Mouse (Mus musculus): ENCODE results near the gene Nxpe3. TPM values are rescaled to one million over a fixed set of nuclear protein-coding genes. Genes with fewer than 3 reads are reported as not detected.

The Nxpe3 gene
- polyA plus RNA-seq, 1 experiment = 7.5 TPM

DNA sequence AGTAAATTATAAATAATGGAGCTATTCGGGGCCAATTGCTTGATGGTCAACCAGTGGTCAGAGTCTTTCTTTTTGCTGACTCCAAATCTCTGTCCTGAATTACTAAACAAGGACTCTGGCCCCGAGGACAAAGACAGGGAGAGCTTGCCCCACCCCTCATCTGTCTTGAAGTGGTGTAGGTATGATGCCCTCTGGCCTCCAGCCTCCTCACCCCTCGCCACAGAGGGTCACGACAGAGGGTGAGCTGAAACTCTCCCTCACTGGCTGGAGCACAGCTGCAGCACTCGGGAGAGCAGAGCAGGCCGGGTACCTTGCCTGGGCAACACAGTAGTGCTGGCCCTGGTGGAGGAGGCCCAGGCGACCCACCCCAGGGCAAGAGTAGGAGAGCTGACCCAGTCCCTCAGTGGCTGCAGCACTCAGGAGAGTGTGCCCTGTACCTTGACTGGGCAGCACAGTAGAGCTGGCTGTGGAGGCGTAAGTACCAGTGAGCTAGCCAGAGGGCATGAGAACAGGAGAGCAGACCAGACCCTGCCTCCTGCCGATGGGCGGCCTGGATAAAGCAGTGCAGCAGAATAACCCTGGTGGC is 15.2 kb upstream of the Nxpe3 start:
- TF ChIP-seq POLR2A (IDR thresholded peaks at IDR 0.05; ENCODE audit: extremely low read depth, insufficient read depth, low read length) (no peak), CTCF (IDR thresholded peaks at IDR 0.05; ENCODE audit: extremely low read depth, insufficient read depth, low read length) (no peak)
- Histone ChIP-seq H3K4me1 (ENCODE audit: control insufficient read depth, insufficient read depth, low read length) (no peaks in the 10 kb centered on the region), H3K27ac (ENCODE audit: insufficient read depth, low read length) (no peak overlapping the region), H3K4me3 (ENCODE audit: insufficient read depth, low read length) (no peak overlapping the region)

DNA sequence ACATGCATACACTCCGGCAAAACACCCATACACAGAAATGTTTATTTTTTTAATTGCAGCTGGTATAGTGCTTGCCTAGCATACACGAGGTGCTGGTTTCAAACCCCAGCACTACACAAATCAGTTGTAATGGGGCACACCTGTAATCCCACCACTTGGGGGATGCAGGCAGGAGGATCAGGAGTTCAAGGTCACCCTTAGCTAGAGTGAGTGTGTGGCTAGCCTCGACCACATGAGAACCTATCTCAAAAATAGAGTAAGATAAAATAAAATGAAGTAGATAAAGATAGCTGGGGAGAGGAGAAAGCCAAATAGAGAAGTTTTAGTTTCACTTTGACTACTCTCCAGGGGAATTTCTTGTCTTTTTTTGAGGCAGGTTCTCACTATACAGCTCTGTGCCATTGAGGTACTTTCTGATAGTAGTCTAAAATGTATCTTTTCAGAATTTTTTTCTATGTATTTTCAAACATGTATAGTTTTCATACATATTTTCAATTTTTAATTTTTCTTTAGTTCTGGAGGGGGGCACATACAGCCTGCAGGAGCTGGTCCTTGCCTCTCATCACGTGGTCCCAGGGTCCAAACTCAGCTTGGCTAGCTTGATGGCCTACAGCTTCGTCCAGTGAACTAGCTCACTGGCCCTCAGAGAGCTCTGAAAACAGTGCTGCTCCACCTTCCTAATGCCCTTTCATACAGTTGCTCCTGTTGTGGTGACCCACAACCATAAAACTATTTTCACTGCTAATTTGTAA is 12.0 kb upstream of the Nxpe3 start:
- Histone ChIP-seq H3K4me1 (ENCODE audit: control insufficient read depth, insufficient read depth, low read length) (no peaks in the 10 kb centered on the region), H3K27ac (ENCODE audit: insufficient read depth, low read length) (no peak overlapping the region), H3K4me3 (ENCODE audit: insufficient read depth, low read length) (no peak overlapping the region)
- TF ChIP-seq POLR2A (IDR thresholded peaks at IDR 0.05; ENCODE audit: extremely low read depth, insufficient read depth, low read length) = no peak
- TF ChIP-seq CTCF (IDR thresholded peaks at IDR 0.05; ENCODE audit: extremely low read depth, insufficient read depth, low read length) = no peak

DNA sequence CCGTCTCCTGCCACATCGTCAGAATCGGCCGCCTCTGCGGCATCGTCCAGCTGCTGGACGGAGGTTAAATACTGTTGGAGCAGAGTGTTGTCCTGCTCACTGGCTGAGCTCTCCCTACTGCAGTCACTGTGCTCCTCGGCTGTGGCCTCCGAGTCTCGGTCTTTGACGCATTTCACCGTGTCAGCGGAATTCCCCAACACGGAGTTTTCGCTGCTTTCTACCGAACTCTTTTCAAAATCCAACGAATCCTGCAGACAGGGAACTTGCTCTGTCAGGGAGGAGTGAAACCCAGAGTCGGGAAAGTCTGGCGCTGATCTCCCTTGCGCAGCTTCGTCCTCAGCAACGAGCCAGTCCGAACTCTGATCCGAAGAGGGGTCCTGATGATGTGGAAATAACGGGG is 10.3 kb upstream of the Nxpe3 start:
- Histone ChIP-seq H3K4me1 (ENCODE audit: control insufficient read depth, insufficient read depth, low read length) (no peaks in the 10 kb centered on the region), H3K27ac (ENCODE audit: insufficient read depth, low read length) (no peak overlapping the region), H3K4me3 (ENCODE audit: insufficient read depth, low read length) (no peak overlapping the region)
- TF ChIP-seq POLR2A (IDR thresholded peaks at IDR 0.05; ENCODE audit: extremely low read depth, insufficient read depth, low read length) (no peak), CTCF (IDR thresholded peaks at IDR 0.05; ENCODE audit: extremely low read depth, insufficient read depth, low read length) (no peak)

DNA sequence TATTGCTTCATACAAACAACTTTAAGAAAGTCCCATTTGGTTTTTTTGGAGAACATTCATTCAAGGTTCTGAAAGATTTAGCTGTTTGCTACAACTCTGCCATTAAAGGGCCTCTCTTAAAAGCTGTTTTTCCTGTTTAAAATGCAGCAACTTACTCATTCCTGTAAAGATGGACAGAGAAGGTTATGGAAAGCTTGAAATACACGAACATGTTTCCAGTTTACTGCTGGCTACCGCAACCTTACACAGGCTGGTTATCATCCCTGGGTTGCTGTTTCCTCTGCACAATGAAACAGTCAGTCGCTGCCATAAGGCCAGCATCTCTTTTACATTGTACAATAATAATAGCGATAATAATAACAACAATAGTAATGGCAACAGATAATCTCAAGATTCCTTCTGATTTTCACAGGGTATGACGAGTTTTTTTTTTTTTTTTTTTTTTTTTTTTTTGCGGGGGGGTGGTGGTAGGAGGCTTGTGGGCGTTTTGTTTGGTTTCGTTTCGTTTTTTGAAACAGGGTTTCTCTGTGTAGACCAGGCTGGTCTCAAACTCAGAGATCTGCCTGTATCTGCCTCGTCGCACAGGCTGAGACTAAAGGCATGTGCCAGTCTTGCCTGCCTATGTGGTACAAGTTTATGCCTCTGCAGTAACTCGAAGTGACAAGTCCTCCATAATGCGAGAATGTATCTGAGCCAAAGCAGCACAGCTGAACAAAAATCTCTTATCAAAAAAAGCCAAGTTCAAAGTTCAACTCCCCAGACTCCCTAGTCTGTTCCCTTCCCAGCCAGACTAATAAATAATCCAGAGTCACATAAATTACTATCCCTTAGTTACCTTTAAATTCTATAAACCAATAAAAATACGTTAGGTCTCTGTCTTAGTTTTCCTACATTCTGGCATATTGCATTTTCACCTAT is 7.0 kb upstream of the Nxpe3 start:
- TF ChIP-seq CTCF (IDR thresholded peaks at IDR 0.05; ENCODE audit: extremely low read depth, insufficient read depth, low read length) = no peak
- no peaks in the 10 kb centered on the region for H3K4me1 ChIP-seq (ENCODE audit: control insufficient read depth, insufficient read depth, low read length)
- no peak overlapping the region for H3K27ac ChIP-seq (ENCODE audit: insufficient read depth, low read length)
- H3K4me3 ChIP-seq (ENCODE audit: insufficient read depth, low read length) = no peak overlapping the region

DNA sequence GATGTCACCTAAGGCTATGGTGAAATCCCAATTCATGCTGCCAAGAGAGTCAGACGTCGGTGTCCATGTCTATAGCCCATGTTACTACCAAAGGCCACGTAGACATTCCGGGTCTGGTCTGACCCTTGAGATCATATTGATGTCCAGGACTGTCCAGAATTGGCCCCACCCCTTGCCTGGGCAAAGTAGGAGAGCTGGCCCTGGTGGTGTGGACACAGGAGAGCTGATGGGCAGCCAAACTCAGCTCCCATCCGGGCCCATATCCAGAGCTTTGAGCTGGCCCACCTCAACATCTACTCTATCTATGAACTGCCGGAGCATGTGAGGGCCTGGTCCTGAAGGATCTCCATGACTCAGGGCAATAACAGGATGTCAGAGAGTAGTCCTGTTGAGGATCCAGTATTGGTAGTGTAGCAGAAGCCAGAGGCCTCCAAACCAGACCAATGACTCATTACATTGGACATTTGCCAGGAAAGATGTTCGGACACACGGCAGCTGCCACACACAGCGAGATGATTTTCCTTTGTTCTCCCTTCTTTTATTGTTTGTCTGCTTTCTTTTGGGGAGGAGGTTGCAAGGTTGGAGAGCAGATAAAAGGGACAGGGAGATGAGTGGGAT is 3.4 kb upstream of the Nxpe3 start:
- H3K4me3 ChIP-seq (ENCODE audit: insufficient read depth, low read length) = no peak overlapping the region
- no peak overlapping the region for H3K27ac ChIP-seq (ENCODE audit: insufficient read depth, low read length)
- peaks cover 2% of the 10 kb centered on the region; the same call in 1 of the 2 replicates for H3K4me1 ChIP-seq (ENCODE audit: control insufficient read depth, insufficient read depth, low read length)
- TF ChIP-seq CTCF (IDR thresholded peaks at IDR 0.05; ENCODE audit: extremely low read depth, insufficient read depth, low read length) (no peak), POLR2A (IDR thresholded peaks at IDR 0.05; ENCODE audit: extremely low read depth, insufficient read depth, low read length) (no peak)

DNA sequence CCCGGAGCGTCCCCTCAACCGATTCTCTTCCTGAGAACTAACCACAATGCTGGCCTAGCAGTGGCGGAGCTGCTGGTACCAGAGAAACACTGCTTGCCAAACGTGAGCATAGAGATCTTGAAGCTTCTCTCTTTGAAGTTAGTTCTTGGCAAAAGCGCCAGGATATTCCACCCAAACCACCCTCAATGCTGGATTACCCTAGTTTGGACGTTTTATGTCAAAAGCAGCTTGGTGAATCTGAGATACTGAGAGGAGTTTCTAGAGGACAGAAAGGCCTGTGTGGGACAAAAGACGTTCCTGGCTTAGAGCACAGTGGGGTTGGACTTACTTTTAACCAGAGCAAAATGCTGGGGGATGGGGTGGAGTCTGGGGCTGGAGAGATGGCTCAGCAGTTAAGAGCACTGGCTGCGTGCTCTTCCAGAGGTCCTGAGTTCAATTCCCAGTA is 588 bp upstream of the Nxpe3 start:
- peak overlapping the region; percentile 22 for H3K27ac ChIP-seq (ENCODE audit: insufficient read depth, low read length)
- TF ChIP-seq POLR2A (IDR thresholded peaks at IDR 0.05; ENCODE audit: extremely low read depth, insufficient read depth, low read length) = no peak
- no peak for TF ChIP-seq CTCF (IDR thresholded peaks at IDR 0.05; ENCODE audit: extremely low read depth, insufficient read depth, low read length)
- H3K4me1 ChIP-seq (ENCODE audit: control insufficient read depth, insufficient read depth, low read length) = peaks cover 2% of the 10 kb centered on the region; the same call in 1 of the 2 replicates
- H3K4me3 ChIP-seq (ENCODE audit: insufficient read depth, low read length) = peak overlapping the region; percentile 53

DNA sequence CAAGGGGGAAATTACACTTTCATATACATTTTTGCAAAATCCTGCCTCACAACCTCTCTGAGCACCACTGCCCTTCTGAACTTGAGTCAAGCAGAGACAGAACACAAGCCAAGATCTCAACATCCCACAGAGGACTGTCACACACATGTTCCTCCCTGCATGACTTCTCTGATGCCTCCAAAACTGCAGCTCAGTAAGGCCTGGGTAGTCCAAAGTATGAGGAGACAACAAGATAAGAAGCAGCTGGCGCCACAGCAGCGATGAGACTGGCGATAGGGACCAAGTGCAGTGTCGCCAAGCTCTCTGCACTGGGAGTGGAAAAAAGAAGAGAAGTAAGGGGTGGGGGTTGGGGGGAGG is 571 bp downstream of the Nxpe3 start:
- no peak overlapping the region for H3K27ac ChIP-seq (ENCODE audit: insufficient read depth, low read length)
- peak overlapping the region; percentile 53 for H3K4me3 ChIP-seq (ENCODE audit: insufficient read depth, low read length)
- TF ChIP-seq POLR2A (IDR thresholded peaks at IDR 0.05; ENCODE audit: extremely low read depth, insufficient read depth, low read length) = no peak
- no peak for TF ChIP-seq CTCF (IDR thresholded peaks at IDR 0.05; ENCODE audit: extremely low read depth, insufficient read depth, low read length)
- H3K4me1 ChIP-seq (ENCODE audit: control insufficient read depth, insufficient read depth, low read length) = peaks cover 2% of the 10 kb centered on the region; the same call in 1 of the 2 replicates

DNA sequence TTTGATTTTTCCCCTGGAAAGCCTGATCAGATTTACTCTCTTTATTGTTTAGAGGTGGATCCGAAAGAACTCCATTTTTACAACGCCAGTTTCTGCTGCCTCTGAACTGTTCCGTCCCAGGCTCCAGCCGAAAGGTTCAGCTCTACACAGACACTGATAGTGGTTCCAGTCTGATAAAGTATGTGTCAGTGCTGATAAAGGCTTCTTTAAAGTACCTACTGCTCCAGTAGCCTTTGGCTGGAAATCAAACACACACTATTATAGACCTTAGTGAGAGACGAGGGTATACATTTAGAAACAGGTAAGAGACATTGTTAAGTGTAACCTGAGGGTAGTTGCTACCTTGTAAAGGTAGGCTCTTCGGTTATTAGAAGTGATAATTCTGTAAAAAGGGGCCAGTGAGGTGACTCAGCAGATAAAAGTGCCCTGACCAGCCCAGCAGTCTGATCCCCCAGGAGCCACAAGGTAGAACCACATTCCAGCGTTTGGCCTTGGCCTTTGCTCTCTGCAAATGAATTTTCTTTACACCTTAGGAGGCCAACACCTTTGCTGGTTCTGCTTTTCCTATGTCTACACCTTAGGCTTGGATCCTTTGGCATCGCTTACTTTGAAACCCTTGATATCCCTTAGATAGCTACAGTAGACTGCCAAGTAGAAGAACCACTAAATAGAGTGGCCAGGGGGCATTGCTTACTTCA is 1.5 kb downstream of the Nxpe3 start:
- Histone ChIP-seq H3K27ac (ENCODE audit: insufficient read depth, low read length) (no peak overlapping the region), H3K4me1 (ENCODE audit: control insufficient read depth, insufficient read depth, low read length) (peaks cover 2% of the 10 kb centered on the region; the same call in 1 of the 2 replicates), H3K4me3 (ENCODE audit: insufficient read depth, low read length) (peak overlapping the region; percentile 53; the same call in 1 of the 2 replicates)
- TF ChIP-seq CTCF (IDR thresholded peaks at IDR 0.05; ENCODE audit: extremely low read depth, insufficient read depth, low read length) (no peak), POLR2A (IDR thresholded peaks at IDR 0.05; ENCODE audit: extremely low read depth, insufficient read depth, low read length) (no peak)

DNA sequence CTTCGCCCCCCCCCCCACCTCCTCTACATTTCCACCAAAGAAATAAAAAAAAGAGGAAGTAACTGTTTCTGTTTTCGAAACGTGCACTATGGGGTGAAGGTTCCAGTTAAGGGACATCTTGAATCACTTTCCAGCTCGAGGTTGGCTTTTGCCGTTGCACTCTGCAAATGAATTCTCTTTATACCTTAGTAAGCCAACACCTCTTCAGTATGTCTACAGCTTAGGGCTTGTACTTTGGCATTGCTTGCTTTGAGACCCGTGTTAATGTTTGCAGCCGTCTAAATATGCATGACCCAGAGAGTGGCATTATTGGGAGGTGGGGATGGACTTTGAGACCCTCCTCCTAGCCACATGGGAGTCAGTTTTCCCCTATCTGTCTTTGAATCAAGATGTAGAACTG is 2.6 kb downstream of the Nxpe3 start:
- TF ChIP-seq CTCF (IDR thresholded peaks at IDR 0.05; ENCODE audit: extremely low read depth, insufficient read depth, low read length) (no peak), POLR2A (IDR thresholded peaks at IDR 0.05; ENCODE audit: extremely low read depth, insufficient read depth, low read length) (no peak)
- no peak overlapping the region for H3K27ac ChIP-seq (ENCODE audit: insufficient read depth, low read length)
- no peak overlapping the region for H3K4me3 ChIP-seq (ENCODE audit: insufficient read depth, low read length)
- H3K4me1 ChIP-seq (ENCODE audit: control insufficient read depth, insufficient read depth, low read length) = peaks cover 2% of the 10 kb centered on the region; the same call in 1 of the 2 replicates
